Mouse (Mus musculus): ENCODE measurements at regions not wholly inside any gene's neighbourhood (a gene's known extent, or its start where the extent isn't known, plus 50 kb on each side); places are given as distances from the start of the nearest gene placed in this dataset.
A peak's percentile ranks its signal among the peaks of the same experiment; 100 is the strongest.

DNA sequence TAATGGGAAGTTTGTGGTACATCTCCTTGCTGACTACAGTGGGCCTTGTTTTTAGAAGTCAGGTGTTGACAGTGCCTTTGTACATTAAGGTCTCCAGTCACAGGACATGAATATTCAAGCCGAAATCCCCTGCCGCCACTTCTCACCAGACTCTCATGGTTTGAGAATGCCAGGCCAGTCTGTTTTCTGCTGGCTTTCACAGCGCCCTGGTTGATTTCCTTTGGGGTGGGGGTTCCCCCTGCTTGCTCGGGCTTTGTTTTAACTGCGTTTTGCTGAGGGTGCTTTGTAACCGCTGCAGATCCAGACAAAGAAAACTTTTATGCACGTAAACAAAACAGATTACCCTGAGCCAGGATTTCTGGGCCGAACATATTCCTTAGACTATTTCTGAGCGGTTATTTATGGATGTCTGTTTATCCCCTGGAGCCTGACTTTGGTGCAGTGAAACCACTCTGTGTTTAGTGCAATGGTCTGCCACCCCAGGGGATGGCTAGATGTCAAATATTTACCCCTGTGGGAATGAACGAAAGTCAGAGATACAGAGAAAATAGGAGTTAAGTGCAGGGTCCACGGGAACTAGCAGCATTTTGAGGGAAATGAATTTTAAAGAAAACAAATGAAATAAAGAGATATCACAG, 320.1 kb upstream of the Mpdz start:
- H3K36me3 ChIP-seq (replicated peaks): no peaks in the 10 kb centered on the region
- peak overlapping the region; percentile 33; the same call in 1 of the 2 replicates for H3K9ac ChIP-seq
- H3K27ac ChIP-seq: peak overlapping the region; percentile 22; the same call in 1 of the 2 replicates
- H3K4me3 ChIP-seq (replicated peaks): no peak overlapping the region
- peak; percentile 36; the same call in 1 of the 2 replicates for ATAC-seq (ENCODE audit: low FRiP score)
- 14% methylated on average over 11 of the region's 11 CpGs for WGBS
- no peaks in the 10 kb centered on the region for H3K9me3 ChIP-seq
- H3K4me1 ChIP-seq: peaks cover 30% of the 10 kb centered on the region
- no peaks in the 10 kb centered on the region for H3K27me3 ChIP-seq
- 0 out of 2 replicates have a peak overlapping the region, but pooled peaks have one; percentile 8 for H3K4me2 ChIP-seq

DNA sequence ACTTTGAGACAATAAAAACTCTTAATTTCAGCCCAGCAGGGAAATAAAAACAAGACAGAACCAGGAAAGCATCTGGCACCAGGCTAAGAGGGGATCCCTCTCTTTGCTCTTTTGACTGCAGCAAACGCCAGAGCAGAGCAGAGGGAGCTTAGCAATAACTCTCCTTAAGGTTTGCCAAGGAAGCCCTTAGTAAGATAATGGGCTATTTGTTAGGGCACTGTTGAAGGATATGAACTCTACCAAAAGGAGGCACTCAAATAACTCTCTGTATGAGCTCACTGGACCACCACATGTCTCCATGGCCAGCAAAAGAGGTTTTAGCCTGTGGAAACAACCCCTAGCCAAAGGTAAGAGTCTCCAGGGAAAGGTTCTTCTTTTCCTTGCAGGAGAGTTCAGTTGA, 315.3 kb upstream of the Mpdz start:
- Histone ChIP-seq H3K9ac (no peak overlapping the region), H3K36me3 (replicated peaks) (no peaks in the 10 kb centered on the region), H3K4me3 (replicated peaks) (no peak overlapping the region), H3K27ac (no peak overlapping the region), H3K4me2 (no peak overlapping the region), H3K9me3 (no peaks in the 10 kb centered on the region), H3K4me1 (peaks cover 10% of the 10 kb centered on the region), H3K27me3 (no peaks in the 10 kb centered on the region)
- WGBS: 24% methylated on average over 1 of the region's 1 CpGs
- no peak for ATAC-seq (ENCODE audit: low FRiP score)

GRCm38 (mm10) chr4:81744629-81745509, 302.3 kb upstream of the Mpdz start:
- no peaks in the 10 kb centered on the region for H3K27me3 ChIP-seq
- no peak overlapping the region for H3K4me3 ChIP-seq (replicated peaks)
- no peaks in the 10 kb centered on the region for H3K36me3 ChIP-seq (replicated peaks)
- H3K9ac ChIP-seq: no peak overlapping the region
- no peaks in the 10 kb centered on the region for H3K9me3 ChIP-seq
- H3K4me2 ChIP-seq: peak overlapping the region; percentile 27
- 29% methylated on average over 18 of the region's 18 CpGs for WGBS
- ATAC-seq (ENCODE audit: low FRiP score): peak; percentile 74
- H3K4me1 ChIP-seq: peaks cover 19% of the 10 kb centered on the region
- H3K27ac ChIP-seq: peak overlapping the region; percentile 80

DNA sequence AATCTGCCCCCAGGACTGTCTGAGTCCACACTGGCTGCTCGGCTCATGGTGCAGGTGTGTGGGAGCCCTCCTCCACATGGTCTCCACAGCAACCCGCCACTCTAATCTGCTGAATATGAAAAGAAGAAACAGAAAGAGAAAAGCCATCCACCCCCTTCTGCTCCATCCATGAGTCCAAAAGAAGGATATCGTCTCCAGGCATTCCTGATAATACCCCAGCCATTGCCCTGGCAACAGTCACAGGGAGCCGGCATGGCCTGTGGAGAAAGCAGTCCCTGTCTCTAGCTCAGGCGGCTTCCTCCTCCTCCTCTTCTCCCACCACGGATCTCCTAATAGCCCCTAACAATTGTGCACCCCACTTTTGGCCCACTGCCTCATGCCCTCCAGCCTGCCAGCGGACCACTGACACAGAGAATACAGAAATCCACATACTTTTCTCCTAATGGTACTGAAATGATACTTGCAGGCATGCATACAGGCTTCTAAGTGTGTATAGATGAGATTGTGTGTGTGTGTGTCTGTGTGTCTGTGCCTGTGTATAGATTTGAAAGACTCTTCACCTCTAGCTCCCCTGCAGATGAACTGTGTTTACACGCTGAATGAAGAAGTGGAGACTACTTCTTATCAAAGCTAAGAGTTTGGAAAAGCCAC, 301.5 kb upstream of the Mpdz start:
- ATAC-seq (ENCODE audit: low FRiP score): peak; percentile 85
- Histone ChIP-seq H3K4me1 (peaks cover 19% of the 10 kb centered on the region), H3K9ac (no peak overlapping the region), H3K4me2 (peak overlapping the region; percentile 27), H3K27ac (peak overlapping the region; percentile 80), H3K36me3 (replicated peaks) (no peaks in the 10 kb centered on the region), H3K27me3 (no peaks in the 10 kb centered on the region), H3K4me3 (replicated peaks) (no peak overlapping the region), H3K9me3 (no peaks in the 10 kb centered on the region)
- WGBS: 16% methylated on average over 8 of the region's 8 CpGs

GRCm38 (mm10) chr4:81742536-81743459, 300.2 kb upstream of the Mpdz start:
- 65% methylated on average over 4 of the region's 4 CpGs for WGBS
- Histone ChIP-seq H3K9ac (no peak overlapping the region), H3K4me2 (no peak overlapping the region), H3K4me3 (replicated peaks) (no peak overlapping the region), H3K27me3 (no peaks in the 10 kb centered on the region), H3K9me3 (no peaks in the 10 kb centered on the region), H3K4me1 (peaks cover 19% of the 10 kb centered on the region), H3K27ac (no peak overlapping the region), H3K36me3 (replicated peaks) (no peaks in the 10 kb centered on the region)
- no peak for ATAC-seq (ENCODE audit: low FRiP score)

- H3K4me2 ChIP-seq: no peak overlapping the region
- no peaks in the 10 kb centered on the region for H3K36me3 ChIP-seq (replicated peaks)
- H3K9ac ChIP-seq: no peak overlapping the region
- H3K9me3 ChIP-seq: no peaks in the 10 kb centered on the region
- H3K4me1 ChIP-seq: no peaks in the 10 kb centered on the region
- no peak for ATAC-seq (ENCODE audit: low FRiP score)
- H3K27ac ChIP-seq: no peak overlapping the region
- WGBS: 91% methylated on average over 2 of the region's 2 CpGs
- H3K27me3 ChIP-seq: no peaks in the 10 kb centered on the region
- no peak overlapping the region for H3K4me3 ChIP-seq (replicated peaks)
These were observed 291.8 kb upstream of the Mpdz start for GRCm38 (mm10) chr4:81734391-81734790.

- ATAC-seq (ENCODE audit: low FRiP score): no peak
- Histone ChIP-seq H3K4me1 (peaks cover 20% of the 10 kb centered on the region), H3K4me2 (no peak overlapping the region), H3K4me3 (replicated peaks) (no peak overlapping the region), H3K9ac (no peak overlapping the region), H3K9me3 (no peaks in the 10 kb centered on the region), H3K36me3 (replicated peaks) (no peaks in the 10 kb centered on the region), H3K27ac (no peak overlapping the region), H3K27me3 (no peaks in the 10 kb centered on the region)
- 86% methylated on average over 2 of the region's 2 CpGs for WGBS
These were observed 287.8 kb upstream of the Mpdz start for GRCm38 (mm10) chr4:81730386-81730785.

DNA sequence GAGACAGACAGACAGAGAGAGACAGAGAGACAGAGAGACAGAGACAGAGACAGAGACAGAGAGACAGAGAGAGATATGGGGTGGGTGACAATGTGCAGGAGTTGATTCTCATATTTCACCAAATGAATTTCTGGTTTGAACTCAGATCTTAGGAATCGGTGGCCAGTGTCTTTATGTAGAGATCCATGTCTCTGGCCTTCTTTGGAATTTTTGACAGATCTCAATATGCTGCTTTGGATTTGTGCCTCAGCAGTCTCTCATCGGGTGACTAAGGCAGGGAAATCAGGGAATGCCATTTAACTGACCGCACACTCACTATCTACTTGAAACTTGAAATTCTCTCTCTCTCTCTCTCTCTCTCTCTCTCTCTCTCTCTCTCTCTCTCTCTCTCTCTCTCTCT, 286.3 kb upstream of the Mpdz start:
- no peak overlapping the region for H3K4me3 ChIP-seq (replicated peaks)
- 74% methylated on average over 3 of the region's 3 CpGs for WGBS
- no peak overlapping the region for H3K9ac ChIP-seq
- peaks cover 20% of the 10 kb centered on the region for H3K4me1 ChIP-seq
- H3K4me2 ChIP-seq: no peak overlapping the region
- no peaks in the 10 kb centered on the region for H3K9me3 ChIP-seq
- no peaks in the 10 kb centered on the region for H3K36me3 ChIP-seq (replicated peaks)
- H3K27me3 ChIP-seq: no peaks in the 10 kb centered on the region
- H3K27ac ChIP-seq: no peak overlapping the region
- no peak for ATAC-seq (ENCODE audit: low FRiP score)

- Histone ChIP-seq H3K9ac (0 out of 2 replicates have a peak overlapping the region, but pooled peaks have one; percentile 14), H3K27me3 (no peaks in the 10 kb centered on the region), H3K4me1 (peaks cover 20% of the 10 kb centered on the region), H3K4me3 (replicated peaks) (no peak overlapping the region), H3K9me3 (no peaks in the 10 kb centered on the region), H3K27ac (peak overlapping the region; percentile 89), H3K36me3 (replicated peaks) (no peaks in the 10 kb centered on the region), H3K4me2 (peak overlapping the region; percentile 24)
- peak; percentile 5; the same call in 1 of the 2 replicates for ATAC-seq (ENCODE audit: low FRiP score)
- 33% methylated on average over 12 of the region's 12 CpGs for WGBS
These were observed 285.3 kb upstream of the Mpdz start for GRCm38 (mm10) chr4:81727735-81728581.

DNA sequence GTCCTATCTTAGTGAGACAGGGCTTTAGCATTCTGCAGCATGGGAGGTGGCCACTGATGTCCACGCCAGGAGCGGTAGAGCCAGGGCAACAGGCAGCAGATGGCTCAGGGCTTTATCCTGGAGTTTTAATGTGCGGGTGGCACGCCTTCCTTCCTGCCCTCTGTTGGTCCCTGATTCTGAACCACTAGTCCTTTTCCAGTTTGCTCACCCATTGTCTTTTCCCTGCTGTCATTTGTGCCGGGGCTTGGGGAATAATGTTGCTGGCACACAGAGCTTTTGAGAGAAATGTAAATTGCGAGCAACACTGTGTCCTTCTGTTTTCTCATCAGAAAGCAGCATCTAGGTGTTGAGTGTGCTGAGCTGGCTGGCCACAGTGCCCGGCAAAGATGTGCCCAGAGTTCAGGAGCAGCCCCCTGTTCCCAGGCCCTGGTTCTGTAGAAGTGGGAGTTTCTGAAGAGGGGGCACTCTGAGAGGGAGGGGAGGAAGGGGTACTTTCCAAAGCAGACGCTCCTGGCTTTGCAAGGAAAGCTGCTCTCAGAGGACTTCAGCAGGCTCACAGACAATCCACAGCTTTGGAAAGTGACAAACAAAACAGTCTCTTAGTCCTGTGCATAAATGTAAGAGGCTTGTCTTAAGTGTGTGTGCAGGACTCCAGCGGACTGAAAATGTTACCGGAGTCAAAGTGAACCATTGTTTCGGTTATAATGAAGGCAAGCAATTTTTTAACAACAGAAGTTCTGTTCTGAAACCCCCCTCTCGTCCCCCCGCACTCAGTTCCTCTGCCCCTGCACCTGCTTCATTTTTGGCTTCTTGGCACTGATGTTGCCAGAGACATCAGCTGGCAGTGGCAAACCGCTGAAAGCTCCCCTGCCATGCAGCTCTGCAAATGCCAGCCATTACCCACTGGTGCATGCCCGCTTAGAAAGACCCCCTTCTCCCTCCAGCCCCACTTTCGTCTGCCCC, 284.4 kb upstream of the Mpdz start:
- Histone ChIP-seq H3K4me1 (peaks cover 20% of the 10 kb centered on the region), H3K4me2 (peak overlapping the region; percentile 24), H3K36me3 (replicated peaks) (no peaks in the 10 kb centered on the region), H3K9ac (0 out of 2 replicates have a peak overlapping the region, but pooled peaks have one; percentile 14), H3K4me3 (replicated peaks) (no peak overlapping the region), H3K27me3 (no peaks in the 10 kb centered on the region), H3K27ac (peak overlapping the region; percentile 89), H3K9me3 (no peaks in the 10 kb centered on the region)
- peak; percentile 82 for ATAC-seq (ENCODE audit: low FRiP score)
- WGBS: 27% methylated on average over 16 of the region's 16 CpGs

Measured in forebrain, embryonic 12.5 days (tissue).